Mouse (Mus musculus) stomach, postnatal 0 days (tissue): ENCODE measurements around the gene Creld2.
"Not testable (repeated sequence)": the region's sequence is repeated elsewhere in the genome, so short reads cannot be mapped to it uniquely, and the experiment has no call there.

Experiments
- CTCF ChIP-seq: IDR thresholded peaks from 2 replicates; pipeline ENCODE4 v1.5.1; 2016; ENCODE audit warnings: antibody characterized with exemption, low read depth, mild to moderate bottlenecking, moderate library complexity
- EP300 ChIP-seq: optimal IDR thresholded peaks from 2 replicates; pipeline ENCODE3; 2016; ENCODE audit warnings: antibody characterized with exemption

- TF ChIP-seq CTCF, EP300: not testable (repeated sequence)
Observed at GRCm38 (mm10) chr15:88794729-88795128, 24.7 kb upstream of the Creld2 start.
